Mouse (Mus musculus): ENCODE data around the gene Vill.

DNA sequence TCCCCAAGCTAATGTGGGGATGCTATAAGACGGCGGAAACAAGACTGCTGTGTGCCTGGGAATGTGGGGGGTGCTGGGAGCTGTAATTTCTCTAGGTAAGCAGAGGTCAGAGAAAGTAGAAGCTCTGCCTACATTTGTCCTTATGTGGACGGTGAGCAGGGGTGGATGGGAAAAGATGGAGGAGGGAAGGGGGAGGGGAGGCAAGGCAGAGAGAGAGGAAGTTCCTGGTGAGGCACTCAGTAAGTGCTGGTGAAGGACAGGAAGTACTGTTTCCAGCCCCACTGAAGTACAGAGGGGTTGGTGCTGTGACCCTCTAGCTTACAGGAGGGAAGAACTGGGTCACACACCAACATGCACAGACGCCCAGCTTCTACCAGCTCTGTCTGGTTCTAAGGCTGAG is 11.7 kb downstream of the Vill start:
- TF ChIP-seq CTCF (IDR thresholded peaks at IDR 0.05; ENCODE audit: low read depth, low read length) (no peak), EP300 (IDR thresholded peaks at IDR 0.05; ENCODE audit: insufficient read depth, low read depth, low read length) (no peak), POLR2A (IDR thresholded peaks at IDR 0.05; ENCODE audit: insufficient read depth, low read length) (no peak)

All from ES-Bruce4 (cell line).